23 mouse cellular contexts compared by ENCODE assay signal in the genomic region with DNA sequence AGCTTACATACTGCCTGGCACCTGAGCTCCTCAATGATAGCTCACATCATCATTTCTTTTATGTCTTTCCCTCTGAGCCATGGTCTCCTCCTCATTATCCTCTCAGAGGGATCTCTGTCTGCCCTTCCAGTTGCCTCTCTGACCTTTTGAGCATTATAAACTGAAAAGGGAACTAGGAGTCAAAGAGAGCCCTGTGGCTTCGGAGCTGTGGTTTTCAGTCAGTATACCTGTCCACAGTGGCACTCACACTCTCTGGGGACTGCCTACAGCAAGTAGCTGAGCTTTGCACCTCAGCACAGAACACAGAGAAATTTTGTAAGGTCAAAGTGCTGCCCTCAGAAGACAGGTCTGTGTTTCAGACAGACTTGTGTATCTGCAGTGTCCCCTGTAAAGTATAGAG.
"Had no signal": no experiment of that assay in that cellular context is flagged by ENCODE, and none has a peak within 500 bp of the region (broad histone marks: within the 10 kb centered on the region; RNA-seq: fewer than 3 reads in every experiment).

No protein-coding gene starts in this region.

- H3K4me3 ChIP-seq: intestine, embryonic 15.5 days; kidney, embryonic 15.5 days; limb, embryonic 13.5 days; neural tube, embryonic 12.5 days had no signal

- DNase-seq: kidney, adult 11 months; kidney, adult 8-10 months; kidney, postnatal 10 days; kidney, postnatal 36 days; left cerebral cortex, postnatal 4 days; liver; liver, postnatal 0 days; lung, embryonic 14.5 days; lung, postnatal 10 days; lung, postnatal 4 days; midbrain, embryonic 14.5 days; right cerebral cortex, adult 18-20 months; right cerebral cortex, postnatal 14 days; right cerebral cortex, postnatal 4 days; thymus, adult 2 months; thymus, postnatal 14 days had no signal

- H3K4me2 ChIP-seq: intestine, embryonic 15.5 days; kidney, embryonic 15.5 days; limb, embryonic 13.5 days; lung, embryonic 14.5 days; midbrain, embryonic 11.5 days; neural tube, embryonic 12.5 days had no signal

- H3K36me3 ChIP-seq: intestine, embryonic 15.5 days; kidney, embryonic 15.5 days; limb, embryonic 13.5 days; neural tube, embryonic 12.5 days had no signal

- H3K9ac ChIP-seq: intestine, embryonic 15.5 days; kidney, embryonic 15.5 days; limb, embryonic 13.5 days; liver, embryonic 14.5 days; liver, postnatal 0 days; lung, embryonic 14.5 days; neural tube, embryonic 12.5 days had no signal

- H3K27ac ChIP-seq: intestine, embryonic 15.5 days; kidney, embryonic 15.5 days; limb, embryonic 13.5 days; liver, embryonic 14.5 days; neural tube, embryonic 12.5 days; stomach, postnatal 0 days had no signal

- H3K27me3 ChIP-seq: intestine, embryonic 15.5 days; kidney, embryonic 15.5 days; neural tube, embryonic 12.5 days had no signal

- H3K9me3 ChIP-seq: intestine, embryonic 15.5 days; kidney, embryonic 15.5 days; limb, embryonic 13.5 days; neural tube, embryonic 12.5 days had no signal

- ATAC-seq: intestine, embryonic 15.5 days; liver, postnatal 0 days had no signal

- H3K4me1 ChIP-seq: intestine, embryonic 15.5 days had no signal
